Mouse (Mus musculus) embryonic fibroblast, embryonic 13.5 days (primary cell): ENCODE results near the gene Vmn2r83.
"Not testable (repeated sequence)": the region's sequence is repeated elsewhere in the genome, so short reads cannot be mapped to it uniquely, and the experiment has no call there.

Experiments used
- CTCF ChIP-seq: IDR thresholded peaks from 2 replicates; pipeline ENCODE4 v1.5.1; 2011; ENCODE audit warnings: mild to moderate bottlenecking, control low read depth, low read length, moderate library complexity, borderline replicate concordance; ENCODE audit not compliant: insufficient read depth
- POLR2A ChIP-seq: IDR thresholded peaks from 2 replicates; pipeline ENCODE4 v1.6.1; 2011; ENCODE audit warnings: low read depth, mild to moderate bottlenecking, control low read depth, low read length, moderate library complexity

DNA sequence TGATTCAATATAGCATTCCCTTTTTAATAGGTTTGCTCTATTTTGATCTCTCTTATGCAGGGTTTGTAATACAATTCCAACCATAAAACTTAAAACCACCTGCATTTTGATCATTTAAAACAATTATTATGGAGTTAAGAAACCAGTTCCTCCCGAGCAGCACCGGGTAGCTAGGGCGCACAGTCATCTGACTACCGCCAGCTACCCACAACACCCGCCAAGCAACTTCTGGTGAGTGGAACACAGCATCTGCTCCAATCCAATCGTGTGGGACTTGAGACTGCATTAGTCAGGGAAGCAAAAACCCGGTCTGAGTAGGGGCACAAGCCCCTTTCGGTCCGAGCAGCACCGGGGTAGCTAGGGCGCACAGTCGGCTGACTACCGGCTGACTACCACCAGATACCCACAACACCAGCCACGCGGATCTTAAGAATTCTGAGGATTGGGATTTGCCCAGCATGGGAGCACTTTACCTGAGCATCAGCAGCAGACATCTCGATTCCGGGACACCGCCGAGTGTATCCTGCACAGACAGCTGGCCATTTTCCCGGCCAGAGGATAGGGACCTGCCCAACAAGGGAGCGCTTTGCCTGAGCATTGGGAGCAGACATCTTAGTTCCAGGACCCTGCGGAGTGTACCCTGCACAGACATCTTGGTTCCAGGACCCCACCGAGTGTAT is 33.2 kb upstream of the Vmn2r83 start:
- TF ChIP-seq POLR2A, CTCF: not testable (repeated sequence)
